Mouse (Mus musculus): ENCODE results near the gene Shisa6. TPM values are rescaled to one million over a fixed set of nuclear protein-coding genes. Genes with fewer than 3 reads are reported as not detected.

The Shisa6 gene
- polyA plus RNA-seq, 1 experiment = 0.27 TPM

DNA sequence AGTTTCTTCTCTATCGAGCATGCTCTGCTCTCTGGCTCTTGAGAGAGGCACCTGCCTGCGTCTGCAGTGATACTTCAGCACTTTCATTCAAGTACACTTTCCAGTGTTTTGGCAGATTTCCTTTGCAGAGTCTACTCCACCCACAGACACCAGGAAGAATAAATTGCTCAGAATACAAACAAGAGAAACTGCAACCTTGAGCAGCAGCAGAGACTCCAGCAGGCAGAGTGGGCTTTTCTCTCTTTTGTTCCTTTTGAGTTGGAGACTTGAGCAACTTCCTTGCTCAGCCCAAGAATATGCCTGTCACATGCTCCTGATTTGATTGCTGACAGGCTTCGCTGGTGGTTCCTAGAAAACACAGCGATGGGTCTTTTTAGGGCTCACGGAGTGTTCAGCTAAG lies 278.6 kb downstream of the Shisa6 start:
- no peak for TF ChIP-seq CTCF (IDR thresholded peaks at IDR 0.05; ENCODE audit: control insufficient read depth, insufficient read depth, insufficient replicate concordance, low read depth, low read length)
- no peak for TF ChIP-seq POLR2A (IDR thresholded peaks at IDR 0.05; ENCODE audit: control insufficient read depth, low read depth, low read length)
- no peaks in the 10 kb centered on the region for H3K27me3 ChIP-seq (ENCODE audit: control insufficient read depth, insufficient read depth, low read length)
- no peaks in the 10 kb centered on the region for H3K4me1 ChIP-seq (ENCODE audit: control insufficient read depth, insufficient read depth, low read length)
- H3K27ac ChIP-seq (ENCODE audit: control insufficient read depth, insufficient read depth, low read depth, low read length) = no peak overlapping the region
- no peak overlapping the region for H3K4me3 ChIP-seq (ENCODE audit: control insufficient read depth, low read depth, low read length)
- H3K36me3 ChIP-seq (ENCODE audit: control insufficient read depth, insufficient read depth, low read length) = no peaks in the 10 kb centered on the region

DNA sequence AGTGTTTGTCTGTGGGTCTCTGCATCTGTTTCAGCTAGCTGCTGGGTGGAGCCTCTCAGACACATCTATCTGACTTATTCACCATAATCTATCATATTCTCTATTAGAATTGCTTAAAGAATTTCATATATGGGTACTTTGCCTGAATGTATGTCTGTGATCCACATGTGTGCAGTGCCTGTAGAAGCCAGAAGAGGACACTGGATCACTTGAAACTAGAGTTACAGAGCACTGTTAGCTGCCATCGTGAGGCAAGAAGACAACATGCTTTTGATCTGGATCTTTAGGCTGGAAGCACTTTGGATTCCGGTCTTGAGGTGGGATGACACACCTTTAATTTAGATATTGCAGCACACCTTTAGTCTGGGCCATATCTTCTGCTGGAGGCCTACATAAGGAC lies 289.2 kb downstream of the Shisa6 start:
- TF ChIP-seq POLR2A (IDR thresholded peaks at IDR 0.05; ENCODE audit: control insufficient read depth, low read depth, low read length) (no peak), CTCF (IDR thresholded peaks at IDR 0.05; ENCODE audit: control insufficient read depth, insufficient read depth, insufficient replicate concordance, low read depth, low read length) (no peak)
- Histone ChIP-seq H3K4me3 (ENCODE audit: control insufficient read depth, low read depth, low read length) (no peak overlapping the region), H3K36me3 (ENCODE audit: control insufficient read depth, insufficient read depth, low read length) (no peaks in the 10 kb centered on the region), H3K27ac (ENCODE audit: control insufficient read depth, insufficient read depth, low read depth, low read length) (no peak overlapping the region), H3K4me1 (ENCODE audit: control insufficient read depth, insufficient read depth, low read length) (no peaks in the 10 kb centered on the region), H3K27me3 (ENCODE audit: control insufficient read depth, insufficient read depth, low read length) (no peaks in the 10 kb centered on the region)

DNA sequence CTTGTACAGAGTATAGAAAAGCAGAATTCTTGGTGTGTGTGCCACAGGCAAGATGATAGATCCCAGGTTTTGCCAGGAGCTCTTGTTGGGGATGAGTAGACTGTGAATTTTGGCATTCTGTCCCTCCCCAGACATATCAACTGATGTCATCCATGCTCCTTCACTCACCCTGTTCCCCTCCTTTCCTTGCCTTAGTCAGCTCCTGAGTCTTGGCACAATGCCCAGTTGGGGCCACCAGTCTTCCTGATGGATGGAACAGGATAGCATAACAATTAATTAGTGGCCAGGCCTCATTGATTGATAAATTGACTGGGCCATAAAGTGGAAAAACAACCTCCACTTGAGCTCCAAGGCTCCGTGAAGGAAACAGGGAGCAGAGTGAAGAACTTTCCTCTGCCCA lies 292.9 kb downstream of the Shisa6 start:
- H3K36me3 ChIP-seq (ENCODE audit: control insufficient read depth, insufficient read depth, low read length) = no peaks in the 10 kb centered on the region
- no peaks in the 10 kb centered on the region for H3K4me1 ChIP-seq (ENCODE audit: control insufficient read depth, insufficient read depth, low read length)
- H3K27ac ChIP-seq (ENCODE audit: control insufficient read depth, insufficient read depth, low read depth, low read length) = no peak overlapping the region
- no peak for TF ChIP-seq CTCF (IDR thresholded peaks at IDR 0.05; ENCODE audit: control insufficient read depth, insufficient read depth, insufficient replicate concordance, low read depth, low read length)
- no peak for TF ChIP-seq POLR2A (IDR thresholded peaks at IDR 0.05; ENCODE audit: control insufficient read depth, low read depth, low read length)
- no peaks in the 10 kb centered on the region for H3K27me3 ChIP-seq (ENCODE audit: control insufficient read depth, insufficient read depth, low read length)
- no peak overlapping the region for H3K4me3 ChIP-seq (ENCODE audit: control insufficient read depth, low read depth, low read length)

DNA sequence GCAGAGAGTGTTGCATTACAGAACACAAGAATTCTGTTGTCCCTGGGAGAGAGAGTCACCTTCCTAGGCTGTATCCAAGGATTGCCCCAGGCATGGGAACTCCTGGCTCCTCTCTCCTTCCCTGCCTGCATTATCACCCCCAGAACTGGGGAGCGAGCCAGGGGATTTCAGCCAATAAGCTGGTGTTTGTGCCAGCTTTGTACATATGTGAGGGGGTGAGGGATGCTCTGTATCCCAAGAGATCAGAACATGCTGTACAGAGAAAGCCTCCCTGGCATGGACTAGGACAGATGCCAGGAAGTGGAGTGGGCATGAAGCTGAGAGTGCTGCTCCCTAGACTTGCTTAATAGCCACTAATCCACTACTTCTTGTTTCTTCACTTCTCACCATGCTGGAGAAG lies 303.6 kb downstream of the Shisa6 start:
- H3K4me1 ChIP-seq (ENCODE audit: control insufficient read depth, insufficient read depth, low read length) = peaks cover 5% of the 10 kb centered on the region; the same call in 1 of the 2 replicates
- no peaks in the 10 kb centered on the region for H3K36me3 ChIP-seq (ENCODE audit: control insufficient read depth, insufficient read depth, low read length)
- no peak for TF ChIP-seq CTCF (IDR thresholded peaks at IDR 0.05; ENCODE audit: control insufficient read depth, insufficient read depth, insufficient replicate concordance, low read depth, low read length)
- TF ChIP-seq POLR2A (IDR thresholded peaks at IDR 0.05; ENCODE audit: control insufficient read depth, low read depth, low read length) = no peak
- no peak overlapping the region for H3K27ac ChIP-seq (ENCODE audit: control insufficient read depth, insufficient read depth, low read depth, low read length)
- H3K27me3 ChIP-seq (ENCODE audit: control insufficient read depth, insufficient read depth, low read length) = no peaks in the 10 kb centered on the region
- H3K4me3 ChIP-seq (ENCODE audit: control insufficient read depth, low read depth, low read length) = no peak overlapping the region

DNA sequence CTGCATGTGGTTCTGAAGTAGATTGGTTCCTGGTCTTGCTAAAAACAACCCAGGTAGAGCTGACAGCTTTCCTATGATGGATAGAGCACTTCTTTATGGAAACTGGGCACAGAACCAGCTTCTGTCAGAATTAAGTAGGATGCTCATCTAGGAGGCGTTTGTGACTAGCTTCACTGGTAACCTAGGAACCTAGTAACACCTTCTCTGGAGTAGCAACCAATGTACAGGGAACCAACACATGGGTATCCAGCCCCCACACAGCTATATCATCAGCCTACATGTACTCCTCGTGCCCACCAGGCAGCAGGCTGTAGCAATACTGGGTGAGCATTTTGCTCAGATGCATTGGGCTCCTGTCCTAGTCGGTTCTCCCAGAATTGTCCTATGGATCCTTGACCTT lies 307.3 kb downstream of the Shisa6 start:
- H3K36me3 ChIP-seq (ENCODE audit: control insufficient read depth, insufficient read depth, low read length) = no peaks in the 10 kb centered on the region
- no peaks in the 10 kb centered on the region for H3K27me3 ChIP-seq (ENCODE audit: control insufficient read depth, insufficient read depth, low read length)
- H3K4me3 ChIP-seq (ENCODE audit: control insufficient read depth, low read depth, low read length) = no peak overlapping the region
- peaks cover 5% of the 10 kb centered on the region; the same call in 1 of the 2 replicates for H3K4me1 ChIP-seq (ENCODE audit: control insufficient read depth, insufficient read depth, low read length)
- TF ChIP-seq POLR2A (IDR thresholded peaks at IDR 0.05; ENCODE audit: control insufficient read depth, low read depth, low read length) (no peak), CTCF (IDR thresholded peaks at IDR 0.05; ENCODE audit: control insufficient read depth, insufficient read depth, insufficient replicate concordance, low read depth, low read length) (no peak)
- H3K27ac ChIP-seq (ENCODE audit: control insufficient read depth, insufficient read depth, low read depth, low read length) = no peak overlapping the region

DNA sequence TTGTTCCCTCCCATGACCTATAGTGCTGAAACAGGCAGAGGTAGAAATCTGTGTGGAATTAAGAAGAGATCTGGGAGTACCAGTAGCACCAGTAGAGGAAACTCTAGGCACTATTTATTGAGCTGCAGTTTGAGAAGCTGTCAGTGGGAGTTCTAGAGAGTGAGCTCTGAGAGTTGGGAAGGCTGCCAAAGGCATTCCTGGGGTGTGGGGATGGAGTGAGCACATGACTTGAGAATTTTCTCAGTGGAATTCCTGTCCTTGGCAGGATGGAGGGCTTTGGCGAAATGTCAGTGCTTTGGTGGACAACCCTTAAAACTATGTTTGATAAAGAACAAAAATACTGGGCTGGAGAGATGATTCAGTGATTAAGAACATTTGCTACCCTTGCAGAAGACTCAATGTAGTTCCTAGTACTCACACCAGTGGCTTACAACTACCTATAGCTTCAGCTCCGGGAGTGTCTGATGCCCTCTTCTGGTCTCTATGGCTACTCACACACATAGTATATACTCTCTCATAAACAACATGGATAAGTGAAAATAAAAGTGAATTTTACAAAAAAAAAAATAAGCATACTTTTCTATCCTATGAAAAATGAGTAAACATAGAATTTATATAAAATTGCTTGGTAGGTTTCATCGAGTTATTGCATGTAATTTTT lies 337.0 kb downstream of the Shisa6 start:
- H3K27me3 ChIP-seq (ENCODE audit: control insufficient read depth, insufficient read depth, low read length) = no peaks in the 10 kb centered on the region
- no peak overlapping the region for H3K27ac ChIP-seq (ENCODE audit: control insufficient read depth, insufficient read depth, low read depth, low read length)
- H3K4me1 ChIP-seq (ENCODE audit: control insufficient read depth, insufficient read depth, low read length) = no peaks in the 10 kb centered on the region
- no peaks in the 10 kb centered on the region for H3K36me3 ChIP-seq (ENCODE audit: control insufficient read depth, insufficient read depth, low read length)
- no peak overlapping the region for H3K4me3 ChIP-seq (ENCODE audit: control insufficient read depth, low read depth, low read length)
- no peak for TF ChIP-seq CTCF (IDR thresholded peaks at IDR 0.05; ENCODE audit: control insufficient read depth, insufficient read depth, insufficient replicate concordance, low read depth, low read length)
- TF ChIP-seq POLR2A (IDR thresholded peaks at IDR 0.05; ENCODE audit: control insufficient read depth, low read depth, low read length) = no peak

DNA sequence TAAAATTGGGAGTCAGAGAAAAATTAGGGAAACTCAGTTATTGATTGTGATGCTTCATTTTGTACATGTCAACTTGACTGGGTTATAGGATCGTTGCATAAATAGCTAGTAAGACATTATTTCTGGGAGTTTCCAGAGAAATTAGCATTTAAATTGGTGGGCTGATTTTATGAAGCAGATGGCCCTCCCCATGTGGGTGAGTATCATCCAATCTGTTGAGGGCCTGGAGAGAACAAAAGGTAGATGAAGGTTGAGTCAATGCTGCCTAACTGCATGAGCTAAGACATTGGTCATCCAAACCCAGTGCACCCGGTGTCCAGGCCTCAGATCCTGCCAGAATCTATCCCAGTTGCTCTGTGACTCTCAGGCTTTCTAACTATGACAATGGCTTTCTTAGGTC lies 337.6 kb downstream of the Shisa6 start:
- TF ChIP-seq CTCF (IDR thresholded peaks at IDR 0.05; ENCODE audit: control insufficient read depth, insufficient read depth, insufficient replicate concordance, low read depth, low read length) (no peak), POLR2A (IDR thresholded peaks at IDR 0.05; ENCODE audit: control insufficient read depth, low read depth, low read length) (no peak)
- Histone ChIP-seq H3K4me3 (ENCODE audit: control insufficient read depth, low read depth, low read length) (no peak overlapping the region), H3K27me3 (ENCODE audit: control insufficient read depth, insufficient read depth, low read length) (no peaks in the 10 kb centered on the region), H3K4me1 (ENCODE audit: control insufficient read depth, insufficient read depth, low read length) (no peaks in the 10 kb centered on the region), H3K27ac (ENCODE audit: control insufficient read depth, insufficient read depth, low read depth, low read length) (no peak overlapping the region), H3K36me3 (ENCODE audit: control insufficient read depth, insufficient read depth, low read length) (no peaks in the 10 kb centered on the region)

Measured in testis, adult 2 months (tissue).